In genomic region chr8:67422521-67422920, GRCm38 (mm10) we compare ENCODE assay signal across 23 mouse cellular contexts.
DNase-seq lines count a peak whose midpoint lies in the region; ATAC-seq and TF ChIP-seq lines count a peak whose summit lies in the region.
"Had no signal": no experiment of that assay in that cellular context is flagged by ENCODE, and none has a peak within 500 bp of the region (broad histone marks: within the 10 kb centered on the region; RNA-seq: fewer than 3 reads in every experiment).

No protein-coding gene starts in this region.

- H3K4me3 ChIP-seq in lung, embryonic 14.5 days (ENCODE audit: low read depth, low read length): no peak overlapping the region
- H3K4me3 ChIP-seq: embryonic facial prominence, embryonic 13.5 days; embryonic facial prominence, embryonic 15.5 days; erythroblast, embryonic 14.5 days; forebrain, embryonic 10.5 days; forebrain, embryonic 12.5 days had no signal

- H3K27me3 ChIP-seq in lung, embryonic 14.5 days (ENCODE audit: insufficient read depth, low read length): no peaks in the 10 kb centered on the region
- H3K27me3 ChIP-seq: embryonic facial prominence, embryonic 13.5 days; embryonic facial prominence, embryonic 15.5 days; forebrain, embryonic 12.5 days had no signal

- TF ChIP-seq CTCF in lung, embryonic 14.5 days (IDR thresholded peaks at IDR 0.05; ENCODE audit: low read depth): no peak

- no peak overlapping the region for H3K9ac ChIP-seq in lung, embryonic 14.5 days
- H3K9ac ChIP-seq: embryonic facial prominence, embryonic 13.5 days; embryonic facial prominence, embryonic 15.5 days; forebrain, embryonic 12.5 days had no signal

- ATAC-seq in lung, embryonic 14.5 days (ENCODE audit: insufficient read depth): no peak
- ATAC-seq: activated CD4-positive, CD25-positive, alpha-beta regulatory T cell, adult 4 months; forebrain, embryonic 14.5 days; forebrain, embryonic 16.5 days; Patski had no signal

- DNase-seq in lung, embryonic 14.5 days: peak; percentile 26
- no peak for DNase-seq in lung, postnatal 36 days
- DNase-seq in adipocyte (ENCODE audit: low spot score): peak; percentile 56
- no peak for DNase-seq in gastrocnemius, postnatal 10 days
- no peak for DNase-seq in spleen, postnatal 10 days (ENCODE audit: low spot score in 2 of 2)
- DNase-seq: adrenal gland, adult 2 months; adrenal gland, postnatal 10 days; adrenal gland, postnatal 25 days; cerebellum, adult 11-12 months; cerebellum, adult 2 months; cerebellum, adult 9-10 months; cerebellum, postnatal 10 days; cerebellum, postnatal 25 days; embryo, embryonic 11 days had no signal

- no peaks in the 10 kb centered on the region for H3K4me1 ChIP-seq in lung, embryonic 14.5 days (ENCODE audit: insufficient read depth)
- H3K4me1 ChIP-seq: embryonic facial prominence, embryonic 13.5 days; embryonic facial prominence, embryonic 15.5 days; forebrain, embryonic 10.5 days; forebrain, embryonic 12.5 days had no signal

- H3K36me3 ChIP-seq in lung, embryonic 14.5 days (ENCODE audit: insufficient read depth): no peaks in the 10 kb centered on the region
- H3K36me3 ChIP-seq: embryonic facial prominence, embryonic 13.5 days; embryonic facial prominence, embryonic 15.5 days; forebrain, embryonic 10.5 days; forebrain, embryonic 12.5 days had no signal

- no peaks in the 10 kb centered on the region for H3K9me3 ChIP-seq in lung, embryonic 14.5 days (ENCODE audit: low read depth, low read length)
- H3K9me3 ChIP-seq: embryonic facial prominence, embryonic 13.5 days; embryonic facial prominence, embryonic 15.5 days; forebrain, embryonic 10.5 days; forebrain, embryonic 12.5 days had no signal

- no peak overlapping the region for H3K4me2 ChIP-seq in lung, embryonic 14.5 days
- H3K4me2 ChIP-seq: embryonic facial prominence, embryonic 13.5 days; embryonic facial prominence, embryonic 15.5 days; forebrain, embryonic 12.5 days had no signal

- 65% methylated on average over 2 of the region's 2 CpGs for WGBS in lung, embryonic 14.5 days

- H3K27ac ChIP-seq in lung, embryonic 14.5 days (ENCODE audit: low read depth): no peak overlapping the region
- H3K27ac ChIP-seq: embryonic facial prominence, embryonic 13.5 days; embryonic facial prominence, embryonic 15.5 days; forebrain, embryonic 10.5 days; forebrain, embryonic 12.5 days had no signal

Comparison
In these comparisons a context has a peak if more than half of its experiments do, and no peak if none do; other contexts are left out.
1. DNase-seq: peak in lung, embryonic 14.5 days (single experiment) and adipocyte (single experiment); none in lung, postnatal 36 days (single experiment), gastrocnemius, postnatal 10 days (single experiment) and spleen, postnatal 10 days (0 of 2).